8 mouse cellular contexts compared by ENCODE assay signal in genomic region chr1:106172931-106173371, GRCm38 (mm10). TPM values are rescaled to one million over a fixed set of nuclear protein-coding genes. Genes with fewer than 3 reads are reported as not detected.
A peak's percentile ranks its signal among the peaks of the same experiment; 100 is the strongest.
DNase-seq lines count a peak whose midpoint lies in the region; ATAC-seq and TF ChIP-seq lines count a peak whose summit lies in the region.

No protein-coding gene starts in this region.

- peaks cover 37% of the 10 kb centered on the region for H3K4me1 ChIP-seq in kidney, embryonic 15.5 days
- H3K4me1 ChIP-seq in lung, embryonic 14.5 days (ENCODE audit: insufficient read depth) = 0 out of 2 replicates have a peak, but pooled peaks cover 6% of the 10 kb centered on the region

- peak overlapping the region; percentile 85 for H3K9ac ChIP-seq in kidney, embryonic 15.5 days
- peak overlapping the region; percentile 85 for H3K9ac ChIP-seq in lung, embryonic 14.5 days

- WGBS in kidney, embryonic 15.5 days = under 1% methylated on average over 44 of the region's 47 CpGs
- WGBS in lung, embryonic 14.5 days = under 1% methylated on average over 47 of the region's 47 CpGs

- no peaks in the 10 kb centered on the region for H3K27me3 ChIP-seq in kidney, embryonic 15.5 days
- no peaks in the 10 kb centered on the region for H3K27me3 ChIP-seq in lung, embryonic 14.5 days (ENCODE audit: insufficient read depth, low read length)

- no peak for ATAC-seq in kidney, embryonic 15.5 days (replicated peaks; ENCODE audit: low FRiP score)
- peak; percentile 0; the same call in 1 of the 2 replicates for ATAC-seq in lung, embryonic 14.5 days (ENCODE audit: insufficient read depth)
- no peak for ATAC-seq in megakaryocyte-erythroid progenitor cell, adult 5-6 weeks (replicated peaks; ENCODE audit: low FRiP score, low TSS enrichment, poor library complexity, severe bottlenecking)

- no peaks in the 10 kb centered on the region for H3K36me3 ChIP-seq in kidney, embryonic 15.5 days
- no peaks in the 10 kb centered on the region for H3K36me3 ChIP-seq in lung, embryonic 14.5 days (ENCODE audit: insufficient read depth)

- H3K4me2 ChIP-seq in kidney, embryonic 15.5 days = peak overlapping the region; percentile 77
- peak overlapping the region; percentile 85 for H3K4me2 ChIP-seq in lung, embryonic 14.5 days

- DNase-seq in urinary bladder, adult 18-20 months (ENCODE audit: low spot score in 2 of 2) = peak; percentile 4 to 43
- DNase-seq in urinary bladder, postnatal 10 days (ENCODE audit: low spot score) = no peak
- DNase-seq in cerebellum, postnatal 14 days = peak; percentile 56 to 59
- DNase-seq in gastrocnemius, postnatal 4 days (ENCODE audit: low spot score in 2 of 2) = peak; percentile 35 to 51
- DNase-seq in lung, embryonic 14.5 days = peak; percentile 55
- peak; percentile 42 for DNase-seq in right cerebral cortex, postnatal 25 days

- no peak for TF ChIP-seq CTCF in lung, embryonic 14.5 days (IDR thresholded peaks at IDR 0.05; ENCODE audit: low read depth)

- peak overlapping the region; percentile 87 for H3K4me3 ChIP-seq in kidney, embryonic 15.5 days (replicated peaks)
- H3K4me3 ChIP-seq in lung, embryonic 14.5 days (ENCODE audit: low read depth, low read length) = peak overlapping the region; percentile 82

- H3K9me3 ChIP-seq in kidney, embryonic 15.5 days (replicated peaks) = no peaks in the 10 kb centered on the region
- no peaks in the 10 kb centered on the region for H3K9me3 ChIP-seq in lung, embryonic 14.5 days (ENCODE audit: low read depth, low read length)

- H3K27ac ChIP-seq in kidney, embryonic 15.5 days = peak overlapping the region; percentile 88; the same call in 1 of the 2 replicates
- H3K27ac ChIP-seq in lung, embryonic 14.5 days (ENCODE audit: low read depth) = peak overlapping the region; percentile 90

RNA-seq across cellular contexts. Expression of gene Phlpp1, which starts 1.4 kb away (rescaled TPM):
- 10 to 100 TPM; 12.7 to 14.3 TPM for total RNA-seq in gastrocnemius, postnatal 4 days (2021)
- 3.2 and 3.5 TPM in 2 replicates for polyA plus RNA-seq in kidney, embryonic 15.5 days (2015; fragmentation: Nextera tagmentation; extraction: Ambion mirVana)
- 3.9 and 4.2 TPM in 2 replicates for polyA plus RNA-seq in lung, embryonic 14.5 days (2014; fragmentation: Nextera tagmentation; extraction: Ambion mirVana)
- total RNA-seq in megakaryocyte-erythroid progenitor cell, adult 5-6 weeks (2014; fragmentation: Nextera tagmentation) = 2.1 and 7.1 TPM in 2 replicates
- 1.6 and 2.3 TPM in 2 replicates for total RNA-seq in megakaryocyte-erythroid progenitor cell, adult 5-6 weeks (2017)
